Mouse (Mus musculus) liver, embryonic 14.5 days (tissue): ENCODE measurements around the gene Olfr1158. TPM values are rescaled to one million over a fixed set of nuclear protein-coding genes. Genes with fewer than 3 reads are reported as not detected.
"Not testable (repeated sequence)": the region's sequence is repeated elsewhere in the genome, so short reads cannot be mapped to it uniquely, and the experiment has no call there.

Source experiments
- ATAC-seq: fragments of 200-750 bp; cut with Nextera tagmentation; 2 replicates; pipeline ENCODE4 v1.8.0; 2017; ENCODE audit warnings: moderate number of reproducible peaks, mild to moderate bottlenecking, moderate library complexity; ENCODE audit not compliant: insufficient read depth
- DNase-seq, 3 experiments: peaks; one replicate each; pipeline ENCODE4 v3.0.0-alpha.2; 2012 to 2013; ENCODE audit warnings: low read depth in 3 of 3, low spot score in 3 of 3
- H3K27ac ChIP-seq: fragments of 300-500 bp; sonication (generic); 2 replicates; pipeline ENCODE4 v1.5.1; 2014; ENCODE audit warnings: moderate library complexity, mild to moderate bottlenecking, control low read depth, inconsistent platforms
- H3K27me3 ChIP-seq: fragments of 300-500 bp; sonication (generic); 2 replicates; pipeline ENCODE4 v1.6.1; 2014; ENCODE audit warnings: mild to moderate bottlenecking, low read length, moderate library complexity; ENCODE audit not compliant: control insufficient read depth, insufficient read depth
- H3K36me3 ChIP-seq: fragments of 300-500 bp; sonication (generic); replicated peaks from 2 replicates; pipeline ENCODE4 v1.6.1; 2014; ENCODE audit warnings: low read depth; ENCODE audit not compliant: control insufficient read depth, insufficient read depth
- H3K4me1 ChIP-seq, 2 experiments: fragments of 200-500 bp in 1 of 2; fragments of 300-500 bp in 1 of 2; sonication (generic) in 1 of 2; replicated peaks; 2 replicates each; pipeline ENCODE4 v1.6.1; 2012 to 2014; ENCODE audit warnings: antibody characterized with exemption in 1 of 2, inconsistent platforms in 1 of 2, low read length in 1 of 2; ENCODE audit not compliant: control insufficient read depth in 2 of 2, insufficient read depth in 2 of 2
- H3K4me2 ChIP-seq: fragments of 300-500 bp; sonication (generic); 2 replicates; pipeline ENCODE4 v1.6.1; 2014; ENCODE audit warnings: low read depth, mild to moderate bottlenecking, control low read depth, moderate library complexity
- H3K4me3 ChIP-seq, 2 experiments: fragments of 200-500 bp in 1 of 2; fragments of 300-500 bp in 1 of 2; sonication (generic) in 1 of 2; 2 replicates each; pipeline ENCODE4 v1.5.1; 2012 to 2014; ENCODE audit warnings: low read depth in 2 of 2, low read length in 2 of 2, mild to moderate bottlenecking in 2 of 2, control low read depth in 1 of 2, inconsistent platforms in 1 of 2, moderate library complexity in 1 of 2; ENCODE audit not compliant: insufficient read depth in 1 of 2
- H3K9ac ChIP-seq: fragments of 300-500 bp; sonication (generic); replicated peaks from 2 replicates; pipeline ENCODE4 v1.6.1; 2014; ENCODE audit warnings: mild to moderate bottlenecking, control low read depth, moderate library complexity
- H3K9me3 ChIP-seq: fragments of 300-500 bp; sonication (generic); 2 replicates; pipeline ENCODE4 v1.6.1; 2016; ENCODE audit warnings: low read length, mixed read lengths; ENCODE audit not compliant: control insufficient read depth
- CTCF ChIP-seq: IDR thresholded peaks from 2 replicates; pipeline ENCODE4 v1.5.1; 2016; ENCODE audit warnings: antibody characterized with exemption, low read depth, control low read depth
- EP300 ChIP-seq: IDR thresholded peaks from 2 replicates; pipeline ENCODE4 v1.6.1; 2016; ENCODE audit warnings: antibody characterized with exemption, low read depth
- WGBS: fragments of 180-500 bp; shearing (Covaris S2); extraction: QIAGEN DNeasy Blood & Tissue Kit; methylation state at CpG from one replicate; pipeline ENCODE4 v1.1.7; 2014; ENCODE audit not compliant: insufficient replicate concordance; 5-methylcytosine and 5-hydroxymethylcytosine counted together
- polyA plus RNA-seq, 2 experiments: library from polyadenylated mRNA; depleted of rRNA in 1 of 2; stranded (reverse) in 1 of 2; unstranded in 1 of 2; fragments of >200 nt; fragmentation: Nextera tagmentation in 1 of 2; extraction: Ambion mirVana in 1 of 2; gene quantifications; 2 replicates each; pipeline versions ENCODE4 v1.2.1 to v1.2.3; 2012 to 2014

The Olfr1158 gene
- polyA plus RNA-seq, 2 experiments: not detected

GRCm38 (mm10) chr2:88007515-88008318 is 17.8 kb downstream of the Olfr1158 start, which contains the start of gene Olfr1160:
TSS of gene Olfr1160 (minus strand) at chr2:88008268.
- Histone ChIP-seq H3K36me3 (no peaks in the 10 kb centered on the region), H3K27me3 (no peaks in the 10 kb centered on the region), H3K4me2 (no peak within 1 kb of the TSS), H3K4me3 (no peak within 1 kb of the TSS), H3K4me1 (no peaks in the 10 kb centered on the region), H3K9me3 (no peaks in the 10 kb centered on the region), H3K27ac (no peak within 1 kb of the TSS), H3K9ac (no peak within 1 kb of the TSS)
- ATAC-seq: no peak
- DNase-seq: no peak
- TF ChIP-seq CTCF (no peak), EP300 (no peak)

GRCm38 (mm10) chr2:88022474-88022873 is 32.6 kb downstream of the Olfr1158 start, which contains the start of gene Olfr1161:
TSS of gene Olfr1161 (plus strand) at chr2:88022774.
- H3K4me1 ChIP-seq, ATAC-seq, H3K36me3 ChIP-seq, H3K9me3 ChIP-seq, DNase-seq, H3K27me3 ChIP-seq, H3K9ac ChIP-seq, H3K4me2 ChIP-seq, H3K27ac ChIP-seq, H3K4me3 ChIP-seq: not testable (repeated sequence)
- WGBS: 52% methylated on average over 1 of the region's 1 CpGs

GRCm38 (mm10) chr2:88037599-88037998 is 47.7 kb downstream of the Olfr1158 start, which contains the start of gene Olfr73:
TSS of gene Olfr73 (minus strand) at chr2:88037699.
- no peak within 1 kb of the TSS for H3K4me2 ChIP-seq
- H3K27ac ChIP-seq: no peak within 1 kb of the TSS
- ATAC-seq (no peak), DNase-seq (no peak)
- no peaks in the 10 kb centered on the region for H3K36me3 ChIP-seq
- no peak within 1 kb of the TSS for H3K9ac ChIP-seq
- TF ChIP-seq CTCF (no peak), EP300 (no peak)
- no peaks in the 10 kb centered on the region for H3K9me3 ChIP-seq
- H3K27me3 ChIP-seq: no peaks in the 10 kb centered on the region
- no peaks in the 10 kb centered on the region for H3K4me1 ChIP-seq
- H3K4me3 ChIP-seq: no peak within 1 kb of the TSS

Other genes with a start within 250 kb of the Olfr1158 start
- not detected in 2 replicates for gene Olfr1140, start 246.4 kb upstream of the Olfr1158 start, polyA plus RNA-seq (2012; rRNA removed)
- not detected in 2 replicates for gene Olfr1140, start 246.4 kb upstream of the Olfr1158 start, polyA plus RNA-seq (2014; fragmentation: Nextera tagmentation; extraction: Ambion mirVana)
- not detected in 2 replicates for gene Olfr1141, start 236.1 kb upstream of the Olfr1158 start, polyA plus RNA-seq (2012; rRNA removed)
- not detected in 2 replicates for gene Olfr1141, start 236.1 kb upstream of the Olfr1158 start, polyA plus RNA-seq (2014; fragmentation: Nextera tagmentation; extraction: Ambion mirVana)
- gene Olfr152, start 210.6 kb upstream of the Olfr1158 start, polyA plus RNA-seq (2012; rRNA removed): not detected in 2 replicates
- gene Olfr152, start 210.6 kb upstream of the Olfr1158 start, polyA plus RNA-seq (2014; fragmentation: Nextera tagmentation; extraction: Ambion mirVana): not detected in 2 replicates
- gene Olfr1143, start 189.5 kb upstream of the Olfr1158 start, polyA plus RNA-seq (2012; rRNA removed): not detected in 2 replicates
- gene Olfr1143, start 189.5 kb upstream of the Olfr1158 start, polyA plus RNA-seq (2014; fragmentation: Nextera tagmentation; extraction: Ambion mirVana): not detected in 2 replicates
- not detected in 2 replicates for gene Olfr1145, start 180.3 kb upstream of the Olfr1158 start, polyA plus RNA-seq (2012; rRNA removed)
- not detected in 2 replicates for gene Olfr1145, start 180.3 kb upstream of the Olfr1158 start, polyA plus RNA-seq (2014; fragmentation: Nextera tagmentation; extraction: Ambion mirVana)
- gene Olfr1148, start 159.6 kb upstream of the Olfr1158 start, polyA plus RNA-seq (2012; rRNA removed): not detected in 2 replicates
- not detected in 2 replicates for gene Olfr1148, start 159.6 kb upstream of the Olfr1158 start, polyA plus RNA-seq (2014; fragmentation: Nextera tagmentation; extraction: Ambion mirVana)
- not detected in 2 replicates for gene Olfr1150-ps1, start 146.1 kb upstream of the Olfr1158 start, polyA plus RNA-seq (2012; rRNA removed)
- gene Olfr1150-ps1, start 146.1 kb upstream of the Olfr1158 start, polyA plus RNA-seq (2014; fragmentation: Nextera tagmentation; extraction: Ambion mirVana): not detected in 2 replicates
- gene Olfr1151, start 134.3 kb upstream of the Olfr1158 start, polyA plus RNA-seq (2012; rRNA removed): not detected in 2 replicates
- not detected in 2 replicates for gene Olfr1151, start 134.3 kb upstream of the Olfr1158 start, polyA plus RNA-seq (2014; fragmentation: Nextera tagmentation; extraction: Ambion mirVana)
- gene Olfr1152, start 123.6 kb upstream of the Olfr1158 start, polyA plus RNA-seq (2012; rRNA removed): not detected in 2 replicates
- gene Olfr1152, start 123.6 kb upstream of the Olfr1158 start, polyA plus RNA-seq (2014; fragmentation: Nextera tagmentation; extraction: Ambion mirVana): not detected in 2 replicates
- gene Olfr1153, start 95.2 kb upstream of the Olfr1158 start, polyA plus RNA-seq (2012; rRNA removed): not detected in 2 replicates
- gene Olfr1153, start 95.2 kb upstream of the Olfr1158 start, polyA plus RNA-seq (2014; fragmentation: Nextera tagmentation; extraction: Ambion mirVana): not detected in 2 replicates
- not detected in 2 replicates for gene Olfr1154, start 84.9 kb upstream of the Olfr1158 start, polyA plus RNA-seq (2012; rRNA removed)
- gene Olfr1154, start 84.9 kb upstream of the Olfr1158 start, polyA plus RNA-seq (2014; fragmentation: Nextera tagmentation; extraction: Ambion mirVana): not detected in 2 replicates
- gene Olfr1155, start 45.0 kb upstream of the Olfr1158 start, polyA plus RNA-seq (2012; rRNA removed): not detected in 2 replicates
- not detected in 2 replicates for gene Olfr1155, start 45.0 kb upstream of the Olfr1158 start, polyA plus RNA-seq (2014; fragmentation: Nextera tagmentation; extraction: Ambion mirVana)
- not detected in 2 replicates for gene Olfr1156, start 37.0 kb upstream of the Olfr1158 start, polyA plus RNA-seq (2012; rRNA removed)
- not detected in 2 replicates for gene Olfr1156, start 37.0 kb upstream of the Olfr1158 start, polyA plus RNA-seq (2014; fragmentation: Nextera tagmentation; extraction: Ambion mirVana)
- not detected in 2 replicates for gene Olfr1157, start 21.8 kb upstream of the Olfr1158 start, polyA plus RNA-seq (2012; rRNA removed)
- gene Olfr1157, start 21.8 kb upstream of the Olfr1158 start, polyA plus RNA-seq (2014; fragmentation: Nextera tagmentation; extraction: Ambion mirVana): not detected in 2 replicates
- not detected in 2 replicates for gene Olfr74, start 15.4 kb upstream of the Olfr1158 start, polyA plus RNA-seq (2012; rRNA removed)
- gene Olfr74, start 15.4 kb upstream of the Olfr1158 start, polyA plus RNA-seq (2014; fragmentation: Nextera tagmentation; extraction: Ambion mirVana): not detected in 2 replicates
- gene Olfr1160, start 18.2 kb downstream of the Olfr1158 start, polyA plus RNA-seq (2012; rRNA removed): not detected in 2 replicates
- not detected in 2 replicates for gene Olfr1160, start 18.2 kb downstream of the Olfr1158 start, polyA plus RNA-seq (2014; fragmentation: Nextera tagmentation; extraction: Ambion mirVana)
- not detected in 2 replicates for gene Olfr1161, start 32.7 kb downstream of the Olfr1158 start, polyA plus RNA-seq (2012; rRNA removed)
- gene Olfr1161, start 32.7 kb downstream of the Olfr1158 start, polyA plus RNA-seq (2014; fragmentation: Nextera tagmentation; extraction: Ambion mirVana): not detected in 2 replicates
- gene Olfr73, start 47.6 kb downstream of the Olfr1158 start, polyA plus RNA-seq (2012; rRNA removed): not detected in 2 replicates
- not detected in 2 replicates for gene Olfr73, start 47.6 kb downstream of the Olfr1158 start, polyA plus RNA-seq (2014; fragmentation: Nextera tagmentation; extraction: Ambion mirVana)
- gene Olfr1162, start 61.0 kb downstream of the Olfr1158 start, polyA plus RNA-seq (2012; rRNA removed): not detected in 2 replicates
- not detected in 2 replicates for gene Olfr1162, start 61.0 kb downstream of the Olfr1158 start, polyA plus RNA-seq (2014; fragmentation: Nextera tagmentation; extraction: Ambion mirVana)
- gene Olfr1163, start 81.7 kb downstream of the Olfr1158 start, polyA plus RNA-seq (2012; rRNA removed): not detected in 2 replicates
- not detected in 2 replicates for gene Olfr1163, start 81.7 kb downstream of the Olfr1158 start, polyA plus RNA-seq (2014; fragmentation: Nextera tagmentation; extraction: Ambion mirVana)
- gene Olfr1164, start 103.9 kb downstream of the Olfr1158 start, polyA plus RNA-seq (2012; rRNA removed): not detected in 2 replicates
- not detected in 2 replicates for gene Olfr1164, start 103.9 kb downstream of the Olfr1158 start, polyA plus RNA-seq (2014; fragmentation: Nextera tagmentation; extraction: Ambion mirVana)
- not detected in 2 replicates for gene Olfr1166, start 138.2 kb downstream of the Olfr1158 start, polyA plus RNA-seq (2012; rRNA removed)
- not detected in 2 replicates for gene Olfr1166, start 138.2 kb downstream of the Olfr1158 start, polyA plus RNA-seq (2014; fragmentation: Nextera tagmentation; extraction: Ambion mirVana)
- gene Olfr1167, start 165.1 kb downstream of the Olfr1158 start, polyA plus RNA-seq (2012; rRNA removed): not detected in 2 replicates
- not detected in 2 replicates for gene Olfr1167, start 165.1 kb downstream of the Olfr1158 start, polyA plus RNA-seq (2014; fragmentation: Nextera tagmentation; extraction: Ambion mirVana)
- gene Olfr1168, start 191.8 kb downstream of the Olfr1158 start, polyA plus RNA-seq (2012; rRNA removed): not detected in 2 replicates
- gene Olfr1168, start 191.8 kb downstream of the Olfr1158 start, polyA plus RNA-seq (2014; fragmentation: Nextera tagmentation; extraction: Ambion mirVana): not detected in 2 replicates
- not detected in 2 replicates for gene Olfr1170, start 238.2 kb downstream of the Olfr1158 start, polyA plus RNA-seq (2012; rRNA removed)
- not detected in 2 replicates for gene Olfr1170, start 238.2 kb downstream of the Olfr1158 start, polyA plus RNA-seq (2014; fragmentation: Nextera tagmentation; extraction: Ambion mirVana)